Mouse (Mus musculus) cortical plate, adult 2 months (tissue): ENCODE results near the gene Zbtb5.

Source experiments
- CTCF ChIP-seq: fragments of 200-500 bp; IDR thresholded peaks from 2 replicates; pipeline ENCODE4 v1.5.1; 2011; ENCODE audit warnings: mild to moderate bottlenecking, control low read depth, low read length; ENCODE audit not compliant: insufficient read depth; ENCODE audit errors: extremely low read depth
- POLR2A ChIP-seq: fragments of 200-500 bp; IDR thresholded peaks from 2 replicates; pipeline ENCODE4 v1.6.1; 2011; ENCODE audit warnings: mild to moderate bottlenecking, low read length, control low read depth; ENCODE audit not compliant: insufficient read depth; ENCODE audit errors: extremely low read depth

DNA sequence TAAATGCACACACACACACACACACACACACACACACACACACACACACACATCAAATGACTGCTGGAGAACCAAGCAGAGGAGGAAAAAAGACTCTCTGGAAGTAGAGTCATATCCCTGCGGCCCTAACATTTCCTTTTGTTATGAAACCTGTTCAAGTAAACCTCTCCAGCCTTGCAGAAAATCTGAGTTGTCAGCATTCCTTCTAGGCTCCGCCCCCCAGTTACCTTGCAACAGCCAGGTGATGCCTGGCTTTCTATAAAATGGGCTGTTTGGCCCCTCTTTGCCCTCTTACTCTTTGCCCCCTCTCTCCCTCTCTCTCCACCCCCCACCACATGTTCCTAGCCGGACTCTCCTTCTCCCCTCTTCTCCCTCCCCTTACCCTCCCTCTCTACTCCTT lies 46.5 kb downstream of the Zbtb5 start:
- no peak for TF ChIP-seq CTCF
- no peak for TF ChIP-seq POLR2A
